Mouse (Mus musculus) liver, embryonic 14.5 days (tissue): ENCODE measurements at regions not wholly inside any gene's neighbourhood (a gene's known extent, or its start where the extent isn't known, plus 50 kb on each side); places are given as distances from the start of the nearest gene placed in this dataset.

Experiments
- ATAC-seq: fragments of 200-750 bp; cut with Nextera tagmentation; 2 replicates; pipeline ENCODE4 v1.8.0; 2017; ENCODE audit warnings: moderate number of reproducible peaks, mild to moderate bottlenecking, moderate library complexity; ENCODE audit not compliant: insufficient read depth
- DNase-seq, 3 experiments: peaks; one replicate each; pipeline ENCODE4 v3.0.0-alpha.2; 2012 to 2013; ENCODE audit warnings: low read depth in 3 of 3, low spot score in 3 of 3
- H3K27ac ChIP-seq: fragments of 300-500 bp; sonication (generic); 2 replicates; pipeline ENCODE4 v1.5.1; 2014; ENCODE audit warnings: moderate library complexity, mild to moderate bottlenecking, control low read depth, inconsistent platforms
- H3K27me3 ChIP-seq: fragments of 300-500 bp; sonication (generic); 2 replicates; pipeline ENCODE4 v1.6.1; 2014; ENCODE audit warnings: mild to moderate bottlenecking, low read length, moderate library complexity; ENCODE audit not compliant: control insufficient read depth, insufficient read depth
- H3K36me3 ChIP-seq: fragments of 300-500 bp; sonication (generic); replicated peaks from 2 replicates; pipeline ENCODE4 v1.6.1; 2014; ENCODE audit warnings: low read depth; ENCODE audit not compliant: control insufficient read depth, insufficient read depth
- H3K4me1 ChIP-seq, 2 experiments: fragments of 200-500 bp in 1 of 2; fragments of 300-500 bp in 1 of 2; sonication (generic) in 1 of 2; replicated peaks; 2 replicates each; pipeline ENCODE4 v1.6.1; 2012 to 2014; ENCODE audit warnings: antibody characterized with exemption in 1 of 2, inconsistent platforms in 1 of 2, low read length in 1 of 2; ENCODE audit not compliant: control insufficient read depth in 2 of 2, insufficient read depth in 2 of 2
- H3K4me2 ChIP-seq: fragments of 300-500 bp; sonication (generic); 2 replicates; pipeline ENCODE4 v1.6.1; 2014; ENCODE audit warnings: low read depth, mild to moderate bottlenecking, control low read depth, moderate library complexity
- H3K4me3 ChIP-seq, 2 experiments: fragments of 200-500 bp in 1 of 2; fragments of 300-500 bp in 1 of 2; sonication (generic) in 1 of 2; 2 replicates each; pipeline ENCODE4 v1.5.1; 2012 to 2014; ENCODE audit warnings: low read depth in 2 of 2, low read length in 2 of 2, mild to moderate bottlenecking in 2 of 2, control low read depth in 1 of 2, inconsistent platforms in 1 of 2, moderate library complexity in 1 of 2; ENCODE audit not compliant: insufficient read depth in 1 of 2
- H3K9ac ChIP-seq: fragments of 300-500 bp; sonication (generic); replicated peaks from 2 replicates; pipeline ENCODE4 v1.6.1; 2014; ENCODE audit warnings: mild to moderate bottlenecking, control low read depth, moderate library complexity
- H3K9me3 ChIP-seq: fragments of 300-500 bp; sonication (generic); 2 replicates; pipeline ENCODE4 v1.6.1; 2016; ENCODE audit warnings: low read length, mixed read lengths; ENCODE audit not compliant: control insufficient read depth
- CTCF ChIP-seq: IDR thresholded peaks from 2 replicates; pipeline ENCODE4 v1.5.1; 2016; ENCODE audit warnings: antibody characterized with exemption, low read depth, control low read depth
- EP300 ChIP-seq: IDR thresholded peaks from 2 replicates; pipeline ENCODE4 v1.6.1; 2016; ENCODE audit warnings: antibody characterized with exemption, low read depth
- WGBS: fragments of 180-500 bp; shearing (Covaris S2); extraction: QIAGEN DNeasy Blood & Tissue Kit; methylation state at CpG from one replicate; pipeline ENCODE4 v1.1.7; 2014; ENCODE audit not compliant: insufficient replicate concordance; 5-methylcytosine and 5-hydroxymethylcytosine counted together

DNA sequence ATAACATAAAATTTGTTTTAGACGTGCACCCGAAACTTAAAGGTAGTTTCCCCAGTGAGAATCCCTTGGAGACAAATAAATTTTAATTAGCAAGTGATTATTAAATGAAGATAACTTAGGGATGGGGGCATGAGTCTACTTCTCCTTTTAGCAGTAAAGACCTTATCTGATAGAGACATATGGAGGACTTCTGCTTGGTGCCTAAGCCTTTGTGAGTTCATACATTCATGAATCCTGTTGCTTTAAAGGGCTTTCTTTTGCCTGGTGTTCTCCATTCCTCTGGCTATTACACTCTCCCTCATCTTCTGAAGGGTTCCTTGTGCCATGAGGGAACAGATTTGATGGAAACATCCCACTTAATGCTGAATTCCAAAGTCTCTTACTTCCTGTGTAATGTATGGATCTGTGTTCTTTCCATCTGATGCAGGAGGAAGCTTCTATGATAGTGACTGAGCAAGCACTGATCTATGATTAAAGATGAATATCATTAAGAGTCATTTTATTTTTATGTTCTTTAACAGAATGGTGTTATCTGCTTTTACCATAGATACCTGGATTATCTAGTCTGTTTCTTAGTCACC lies 1146.2 kb upstream of the Cdh9 start:
- no peak overlapping the region for H3K4me3 ChIP-seq
- ATAC-seq: no peak
- H3K36me3 ChIP-seq: no peaks in the 10 kb centered on the region
- TF ChIP-seq CTCF: no peak
- TF ChIP-seq EP300: no peak
- H3K27ac ChIP-seq: no peak overlapping the region
- H3K4me1 ChIP-seq: no peaks in the 10 kb centered on the region
- no peaks in the 10 kb centered on the region for H3K9me3 ChIP-seq
- H3K4me2 ChIP-seq: no peak overlapping the region
- no peak for DNase-seq
- H3K9ac ChIP-seq: no peak overlapping the region
- WGBS: 66% methylated on average over 2 of the region's 2 CpGs
- H3K27me3 ChIP-seq: no peaks in the 10 kb centered on the region

GRCm38 (mm10) chr15:15617976-15618375 lies 1110.6 kb upstream of the Cdh9 start:
- no peaks in the 10 kb centered on the region for H3K9me3 ChIP-seq
- H3K36me3 ChIP-seq: no peaks in the 10 kb centered on the region
- H3K9ac ChIP-seq: no peak overlapping the region
- no peaks in the 10 kb centered on the region for H3K4me1 ChIP-seq
- no peak overlapping the region for H3K4me3 ChIP-seq
- no peak for ATAC-seq
- DNase-seq: no peak
- H3K4me2 ChIP-seq: no peak overlapping the region
- TF ChIP-seq EP300: no peak
- no peak for TF ChIP-seq CTCF
- H3K27ac ChIP-seq: no peak overlapping the region
- H3K27me3 ChIP-seq: no peaks in the 10 kb centered on the region

- H3K4me1 ChIP-seq: no peaks in the 10 kb centered on the region
- no peak overlapping the region for H3K4me2 ChIP-seq
- no peak overlapping the region for H3K9ac ChIP-seq
- H3K27ac ChIP-seq: no peak overlapping the region
- WGBS: 46% methylated on average over 2 of the region's 2 CpGs
- no peak for DNase-seq
- no peaks in the 10 kb centered on the region for H3K27me3 ChIP-seq
- no peak overlapping the region for H3K4me3 ChIP-seq
- TF ChIP-seq EP300 (no peak), CTCF (no peak)
- no peaks in the 10 kb centered on the region for H3K9me3 ChIP-seq
- H3K36me3 ChIP-seq: no peaks in the 10 kb centered on the region
- ATAC-seq: no peak
These were observed 1099.3 kb upstream of the Cdh9 start for GRCm38 (mm10) chr15:15629304-15629703.

DNA sequence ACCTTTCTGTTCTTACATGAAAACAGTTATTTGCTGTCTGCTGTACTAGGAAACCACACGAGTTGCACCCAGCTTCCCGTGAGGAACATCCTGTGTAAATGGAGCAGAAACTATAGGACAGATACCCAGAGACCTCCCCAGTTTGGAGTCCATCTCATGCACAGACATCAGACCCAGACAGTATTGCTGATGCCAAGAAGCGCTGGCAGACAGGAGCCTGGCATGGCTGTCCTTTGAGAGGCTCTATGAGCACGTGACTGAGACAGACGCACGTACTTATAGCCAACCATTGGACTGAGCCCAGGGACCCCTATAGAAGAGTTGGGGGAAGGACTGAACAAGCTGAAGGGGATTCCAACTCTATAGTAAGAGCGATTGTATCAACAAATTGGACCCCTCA lies 1098.3 kb upstream of the Cdh9 start:
- Histone ChIP-seq H3K27me3 (no peaks in the 10 kb centered on the region), H3K4me1 (no peaks in the 10 kb centered on the region), H3K4me2 (no peak overlapping the region), H3K36me3 (no peaks in the 10 kb centered on the region), H3K4me3 (no peak overlapping the region), H3K27ac (no peak overlapping the region), H3K9ac (no peak overlapping the region), H3K9me3 (no peaks in the 10 kb centered on the region)
- DNase-seq (no peak), ATAC-seq (no peak)
- 59% methylated on average over 7 of the region's 7 CpGs for WGBS
- TF ChIP-seq CTCF: no peak
- TF ChIP-seq EP300: no peak

DNA sequence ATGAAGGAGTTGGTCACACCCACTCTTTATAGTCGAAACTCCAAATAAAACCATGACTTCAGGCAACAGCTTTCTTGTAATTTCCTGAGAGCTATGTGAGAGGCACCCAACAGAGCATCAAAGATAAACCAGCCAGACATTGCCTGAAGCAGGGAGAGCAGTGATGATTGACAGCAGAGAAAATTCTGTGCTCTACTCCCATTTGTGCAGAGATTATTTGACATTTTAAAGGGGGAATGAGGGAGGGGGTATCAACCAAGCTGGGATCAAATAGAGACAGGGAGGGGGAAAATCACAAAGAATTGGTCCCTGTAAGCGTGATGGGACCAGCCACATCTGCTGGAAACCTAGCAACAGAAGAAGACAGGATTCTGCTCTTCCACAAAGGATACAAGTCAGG lies 1091.4 kb upstream of the Cdh9 start:
- H3K9ac ChIP-seq: no peak overlapping the region
- DNase-seq (no peak), ATAC-seq (no peak)
- H3K4me2 ChIP-seq: no peak overlapping the region
- H3K9me3 ChIP-seq: no peaks in the 10 kb centered on the region
- no peaks in the 10 kb centered on the region for H3K4me1 ChIP-seq
- no peaks in the 10 kb centered on the region for H3K36me3 ChIP-seq
- H3K27ac ChIP-seq: no peak overlapping the region
- no peak for TF ChIP-seq CTCF
- no peak for TF ChIP-seq EP300
- no peaks in the 10 kb centered on the region for H3K27me3 ChIP-seq
- no peak overlapping the region for H3K4me3 ChIP-seq
- WGBS: 45% methylated on average over 2 of the region's 2 CpGs

GRCm38 (mm10) chr15:15648734-15649133 lies 1079.8 kb upstream of the Cdh9 start:
- H3K36me3 ChIP-seq: no peaks in the 10 kb centered on the region
- WGBS: 67% methylated on average over 5 of the region's 5 CpGs
- no peaks in the 10 kb centered on the region for H3K4me1 ChIP-seq
- no peak overlapping the region for H3K9ac ChIP-seq
- no peaks in the 10 kb centered on the region for H3K9me3 ChIP-seq
- TF ChIP-seq EP300: no peak
- TF ChIP-seq CTCF: no peak
- ATAC-seq (no peak), DNase-seq (no peak)
- H3K4me3 ChIP-seq: no peak overlapping the region
- no peak overlapping the region for H3K27ac ChIP-seq
- H3K27me3 ChIP-seq: no peaks in the 10 kb centered on the region
- no peak overlapping the region for H3K4me2 ChIP-seq
